Mouse (Mus musculus) stomach, postnatal 0 days (tissue): ENCODE measurements at regions not wholly inside any gene's neighbourhood (a gene's known extent, or its start where the extent isn't known, plus 50 kb on each side); places are given as distances from the start of the nearest gene placed in this dataset.

Experiments
- CTCF ChIP-seq: IDR thresholded peaks from 2 replicates; pipeline ENCODE4 v1.5.1; 2016; ENCODE audit warnings: antibody characterized with exemption, low read depth, mild to moderate bottlenecking, moderate library complexity
- EP300 ChIP-seq: optimal IDR thresholded peaks from 2 replicates; pipeline ENCODE3; 2016; ENCODE audit warnings: antibody characterized with exemption

GRCm38 (mm10) chr19:14373996-14374395, 223.9 kb downstream of the Tle4 start:
- no peak for TF ChIP-seq CTCF
- no peak for TF ChIP-seq EP300
